Mouse (Mus musculus) E14TG2a.4 (cell line): ENCODE data around the gene Gm20388.

Experiments used
- CTCF ChIP-seq: conservative IDR thresholded peaks from 2 replicates; pipeline ENCODE4 v1.5.1; 2014; ENCODE audit warnings: low read length
- POU5F1 ChIP-seq: IDR thresholded peaks from 2 replicates; pipeline ENCODE4 v1.6.1; 2014; ENCODE audit warnings: low read length, borderline replicate concordance

DNA sequence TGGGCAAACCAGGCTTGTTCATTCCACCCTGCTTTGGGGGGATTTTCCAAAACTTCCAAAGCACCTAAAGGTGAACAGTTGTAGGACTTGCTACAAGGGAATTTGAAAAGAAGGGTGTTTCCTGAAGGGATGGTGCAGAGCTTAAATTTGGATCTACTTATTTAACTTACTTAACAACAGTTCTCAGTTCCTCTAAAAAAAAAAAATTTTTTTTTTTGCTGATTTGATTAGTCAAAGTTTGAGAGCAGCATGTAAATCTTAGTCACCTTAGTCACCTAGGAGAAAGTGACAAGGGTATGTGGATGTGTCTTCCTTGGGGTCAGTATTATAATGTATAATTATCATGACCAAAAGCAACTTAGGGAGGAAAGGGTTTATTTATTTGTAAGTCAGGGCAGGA, 2848.0 kb downstream of the Gm20388 start:
- no peak for TF ChIP-seq CTCF
- TF ChIP-seq POU5F1, result no peak
